Mouse (Mus musculus) kidney, embryonic 16.5 days (tissue): ENCODE measurements at regions not wholly inside any gene's neighbourhood (a gene's known extent, or its start where the extent isn't known, plus 50 kb on each side); places are given as distances from the start of the nearest gene placed in this dataset.

Experiments used
- ATAC-seq: fragments of 200-750 bp; cut with Nextera tagmentation; 2 replicates; pipeline ENCODE4 v1.8.0; 2017; ENCODE audit warnings: moderate TSS enrichment; ENCODE audit not compliant: low FRiP score, low TSS enrichment
- H3K27ac ChIP-seq: fragments of 300-500 bp; sonication (generic); 2 replicates; pipeline ENCODE4 v1.5.1; 2014; ENCODE audit warnings: low read length
- H3K27me3 ChIP-seq: fragments of 300-500 bp; sonication (generic); 2 replicates; pipeline ENCODE4 v1.6.1; 2014; ENCODE audit warnings: low read length, control low read depth, mixed read lengths; ENCODE audit not compliant: insufficient read depth
- H3K36me3 ChIP-seq: fragments of 300-500 bp; sonication (generic); 2 replicates; pipeline ENCODE4 v1.6.1; 2014; ENCODE audit warnings: low read length, control low read depth, mixed read lengths; ENCODE audit not compliant: insufficient read depth
- H3K4me1 ChIP-seq: fragments of 300-500 bp; sonication (generic); 2 replicates; pipeline ENCODE4 v1.6.1; 2014; ENCODE audit warnings: low read length, control low read depth, mixed read lengths; ENCODE audit not compliant: insufficient read depth
- H3K4me2 ChIP-seq: fragments of 300-500 bp; sonication (generic); replicated peaks from 2 replicates; pipeline ENCODE4 v1.6.1; 2014; ENCODE audit warnings: low read depth, low read length
- H3K4me3 ChIP-seq: fragments of 300-500 bp; sonication (generic); 2 replicates; pipeline ENCODE4 v1.5.1; 2014; ENCODE audit warnings: mild to moderate bottlenecking, low read length
- H3K9ac ChIP-seq: fragments of 300-500 bp; sonication (generic); replicated peaks from 2 replicates; pipeline ENCODE4 v1.6.1; 2014; ENCODE audit warnings: low read length
- H3K9me3 ChIP-seq: fragments of 300-500 bp; sonication (generic); 2 replicates; pipeline ENCODE4 v1.6.1; 2016; ENCODE audit warnings: low read length, control low read depth
- WGBS: fragments of 180-500 bp; shearing (Covaris S2); extraction: QIAGEN DNeasy Blood & Tissue Kit; methylation state at CpG from one replicate; pipeline ENCODE4 v1.1.7; 2014; 5-methylcytosine and 5-hydroxymethylcytosine counted together

DNA sequence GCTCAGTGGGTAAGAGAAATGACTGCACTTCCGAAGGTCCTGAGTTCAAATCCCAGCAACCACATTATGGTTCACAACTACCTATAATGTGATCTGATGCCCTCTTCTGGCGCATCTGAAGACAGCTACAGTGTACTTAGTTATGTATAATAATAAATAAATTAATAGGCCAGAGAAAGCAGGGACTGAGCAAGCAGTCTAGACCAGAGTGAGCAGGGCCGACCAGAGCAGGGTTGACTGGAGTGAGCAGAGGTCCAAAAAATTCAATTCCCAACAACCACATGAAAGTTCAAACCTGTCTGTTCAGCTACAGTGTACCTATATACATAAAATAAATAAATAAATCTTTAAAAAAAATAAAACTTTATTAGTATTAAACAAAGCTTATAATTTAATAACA lies 52.2 kb upstream of the Pdc start:
- Histone ChIP-seq H3K9ac (no peak overlapping the region), H3K4me2 (no peak overlapping the region), H3K27ac (no peak overlapping the region), H3K9me3 (no peaks in the 10 kb centered on the region), H3K36me3 (no peaks in the 10 kb centered on the region), H3K27me3 (no peaks in the 10 kb centered on the region), H3K4me1 (no peaks in the 10 kb centered on the region), H3K4me3 (no peak overlapping the region)
- WGBS = 81% methylated on average over 3 of the region's 3 CpGs
- no peak for ATAC-seq
